Mouse (Mus musculus) brain, embryonic 14.5 days (tissue): ENCODE data around the gene Spata5. TPM values are rescaled to one million over a fixed set of nuclear protein-coding genes. Genes with fewer than 3 reads are reported as not detected.
A peak's percentile ranks its signal among the peaks of the same experiment; 100 is the strongest.

ENCODE experiments used
- DNase-seq: peaks from one replicate; pipeline ENCODE4 v3.0.0-alpha.2; 2011; ENCODE audit warnings: low read depth
- CTCF ChIP-seq: fragments of 200-500 bp; IDR thresholded peaks from 2 replicates; pipeline ENCODE4 v1.5.1; 2012; ENCODE audit warnings: inconsistent platforms, mild to moderate bottlenecking, moderate library complexity, borderline replicate concordance; ENCODE audit not compliant: insufficient read depth, insufficient read length; ENCODE audit errors: extremely low read depth
- POLR2A ChIP-seq: fragments of 200-500 bp; IDR thresholded peaks from 2 replicates; pipeline ENCODE4 v1.6.1; 2012; ENCODE audit warnings: mild to moderate bottlenecking, inconsistent platforms, borderline replicate concordance; ENCODE audit not compliant: poor library complexity, insufficient read depth, insufficient read length, severe bottlenecking; ENCODE audit errors: extremely low read depth
- polyA plus RNA-seq: library from polyadenylated mRNA; depleted of rRNA; stranded (reverse); fragments of >200 nt; gene quantifications from 2 replicates; pipeline ENCODE4 v1.2.3, GENCODE M21; 2012

The Spata5 gene
- polyA plus RNA-seq, 1 experiment = 12.3 TPM

DNA sequence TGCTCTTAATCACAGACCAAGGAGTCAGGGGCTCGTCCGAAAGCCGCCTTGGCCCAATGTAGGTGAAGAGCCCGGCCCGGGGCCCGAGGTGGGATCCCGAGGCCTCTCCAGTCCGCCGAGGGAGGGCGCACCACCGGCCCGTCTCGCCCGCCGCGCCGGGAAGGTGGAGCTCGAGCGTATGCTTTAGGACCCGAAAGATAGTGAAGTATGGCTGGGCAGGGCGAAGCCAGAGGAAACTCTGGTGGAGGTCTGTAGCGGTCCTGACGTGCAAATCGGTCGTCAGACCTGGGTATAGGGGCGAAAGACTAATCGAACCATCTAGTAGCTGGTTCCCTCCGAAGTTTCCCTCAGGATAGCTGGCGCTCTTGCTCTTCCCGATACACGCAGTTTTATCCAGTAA, 61.6 kb downstream of the Spata5 start:
- TF ChIP-seq POLR2A (no peak), CTCF (no peak)
- no peak for DNase-seq

DNA sequence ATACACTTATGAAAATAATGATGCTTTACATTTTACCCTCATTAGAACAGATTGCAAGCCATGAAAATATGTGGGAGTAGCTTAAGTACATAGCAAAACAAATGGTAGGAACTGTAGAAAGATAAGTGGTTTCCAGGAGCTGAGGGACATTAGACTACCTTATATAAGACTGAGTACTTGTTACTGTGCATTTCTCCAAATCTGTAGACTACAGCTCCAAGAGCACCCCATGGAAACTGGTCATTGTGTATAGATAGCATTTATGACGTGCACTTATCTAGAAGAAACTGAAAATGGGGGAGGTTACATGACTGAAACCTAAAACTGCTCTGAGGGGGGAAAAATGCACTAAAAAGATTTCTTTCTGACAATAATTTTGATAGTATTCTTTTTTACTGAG, 63.0 kb downstream of the Spata5 start:
- TF ChIP-seq CTCF (no peak), POLR2A (no peak)
- DNase-seq = no peak

DNA sequence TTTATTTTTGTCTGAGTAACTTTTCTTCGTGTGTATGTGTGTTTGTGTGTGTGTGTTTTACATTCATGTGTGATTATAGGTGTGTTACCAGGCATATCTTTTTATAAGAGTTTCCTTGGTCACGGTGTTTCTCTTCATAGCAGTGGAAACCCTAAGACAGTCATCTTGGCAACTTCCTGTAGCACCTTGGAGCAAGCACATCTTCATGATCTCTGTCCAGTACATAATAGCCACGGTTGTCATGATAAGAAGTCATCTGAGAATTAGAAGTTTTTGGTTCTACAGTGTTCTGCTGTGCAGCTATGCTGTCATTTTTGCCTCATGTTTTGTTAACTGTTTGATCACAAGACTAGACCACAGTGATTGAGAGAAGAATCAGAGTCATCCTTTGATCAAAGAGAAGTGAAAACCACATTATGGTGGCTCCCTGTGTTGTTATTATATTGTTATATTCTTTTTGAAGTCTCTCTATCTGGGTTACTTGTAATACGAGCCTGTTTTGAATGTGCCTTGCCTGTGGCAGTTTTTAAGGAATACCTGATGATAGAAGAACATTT, 64.1 kb downstream of the Spata5 start:
- DNase-seq = no peak
- TF ChIP-seq CTCF = no peak
- TF ChIP-seq POLR2A = no peak

DNA sequence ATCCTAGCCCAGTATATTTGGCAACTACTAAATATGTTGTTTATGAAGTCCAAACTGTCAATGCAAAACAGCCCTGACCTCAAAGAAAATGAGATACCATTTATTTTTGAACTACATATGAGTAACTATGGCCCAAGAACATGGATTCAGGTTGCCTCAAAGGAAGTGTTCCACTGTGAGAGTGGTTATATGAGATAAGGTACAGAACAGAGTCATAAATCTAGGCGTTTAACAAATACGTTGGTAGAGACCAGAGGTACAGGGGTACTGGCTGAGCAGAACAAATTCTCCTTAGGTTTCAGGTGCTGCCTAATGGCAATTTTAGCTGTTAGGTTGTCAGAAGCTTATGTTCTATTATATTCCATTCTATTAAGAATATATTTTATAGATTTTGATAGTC, 67.9 kb downstream of the Spata5 start:
- TF ChIP-seq CTCF (no peak), POLR2A (no peak)
- no peak for DNase-seq

DNA sequence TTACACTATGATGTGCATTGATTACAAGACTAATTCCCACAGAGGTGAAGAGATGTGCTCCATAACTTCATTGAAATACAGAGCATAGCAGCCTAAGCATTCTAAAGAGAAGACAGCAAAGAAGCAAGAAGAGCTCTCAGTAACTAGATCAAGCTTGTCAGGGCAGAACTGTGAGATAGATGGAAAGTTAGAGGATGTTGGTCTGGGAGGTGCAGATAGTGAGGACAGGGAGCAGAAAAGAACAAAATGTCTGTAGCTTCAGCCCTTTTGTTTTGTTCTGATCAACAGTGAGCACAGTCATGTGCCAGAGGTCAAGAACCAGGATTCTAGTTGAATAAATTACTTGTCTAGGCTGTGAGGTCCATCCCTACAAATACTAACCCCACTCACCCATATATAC, 68.5 kb downstream of the Spata5 start:
- no peak for DNase-seq
- TF ChIP-seq POLR2A (no peak), CTCF (no peak)

DNA sequence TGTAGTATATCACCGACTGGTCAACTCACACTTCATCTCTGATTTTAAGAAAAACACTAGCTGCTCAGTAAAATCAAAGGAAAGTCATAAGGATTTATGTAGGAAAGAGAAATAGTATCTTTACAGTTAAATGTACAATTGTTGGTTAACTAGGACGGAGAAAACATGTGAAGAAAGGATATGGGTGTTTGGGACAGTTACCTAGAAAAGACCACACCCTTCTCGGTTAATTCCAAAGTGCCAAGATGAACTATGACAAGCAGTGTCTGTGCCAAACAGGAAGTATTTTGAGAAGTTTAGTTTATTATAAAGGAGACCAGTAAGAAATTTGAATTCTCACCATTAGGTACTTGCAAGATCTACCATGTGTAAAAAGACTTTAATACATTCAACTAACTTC, 70.3 kb downstream of the Spata5 start:
- no peak for TF ChIP-seq CTCF
- no peak for TF ChIP-seq POLR2A
- no peak for DNase-seq

DNA sequence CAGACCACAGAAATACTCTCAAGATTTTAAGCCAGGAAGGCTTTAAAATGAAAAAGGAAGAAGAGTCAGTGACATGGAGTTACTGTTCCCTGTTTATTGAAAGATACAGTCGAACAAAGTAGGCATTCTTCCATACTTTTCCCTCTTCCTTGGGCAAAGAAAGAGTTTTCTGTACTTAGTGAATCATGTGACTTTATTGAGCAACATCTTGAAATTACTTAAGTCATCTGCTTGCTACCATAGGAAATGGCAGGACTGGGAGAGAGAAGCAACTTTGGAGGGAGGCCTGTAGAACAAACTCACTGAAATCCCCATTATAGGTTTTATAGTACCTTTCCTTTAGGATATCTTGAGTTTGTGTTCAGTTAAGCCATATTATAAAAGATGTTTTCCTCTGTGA, 81.2 kb downstream of the Spata5 start:
- no peak for TF ChIP-seq POLR2A
- no peak for TF ChIP-seq CTCF
- no peak for DNase-seq

DNA sequence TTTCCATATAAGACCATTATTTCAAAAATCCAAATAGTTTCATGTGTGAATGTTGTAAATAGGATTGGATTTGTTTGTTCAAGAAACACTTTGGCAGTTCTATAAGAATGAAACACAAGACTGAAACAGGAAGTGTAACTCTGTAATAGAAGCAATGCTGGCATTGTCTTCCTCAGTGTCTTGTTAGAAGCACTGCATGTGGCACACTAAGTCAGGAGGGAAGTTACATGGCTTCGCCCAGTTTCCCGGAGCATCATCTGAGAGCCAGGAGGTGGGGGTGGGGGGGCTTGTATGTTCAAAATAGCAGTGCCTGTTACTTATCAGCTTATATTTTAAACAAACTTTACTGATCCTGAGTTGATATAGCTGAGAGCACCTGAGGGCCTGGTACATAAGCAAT, 82.9 kb downstream of the Spata5 start:
- no peak for DNase-seq
- TF ChIP-seq POLR2A (no peak), CTCF (no peak)

DNA sequence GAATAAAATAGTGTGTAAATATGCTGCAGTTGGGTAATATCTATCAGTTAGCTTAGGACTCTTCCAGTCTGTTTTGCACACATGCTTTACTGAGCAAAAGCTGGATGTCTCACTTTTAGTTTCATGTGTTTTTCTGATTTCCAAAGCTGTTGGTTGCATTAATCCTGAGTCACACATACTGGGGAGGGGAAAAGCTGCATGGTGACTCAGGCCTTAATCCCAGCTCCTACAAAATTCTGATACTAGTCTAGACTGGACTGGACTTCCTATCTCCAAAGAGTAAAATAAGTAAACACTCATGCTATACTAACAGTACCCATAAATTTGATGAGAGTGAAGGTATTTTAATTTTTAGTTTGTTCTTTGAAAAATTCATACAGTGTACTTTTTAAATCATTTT, 84.2 kb downstream of the Spata5 start:
- no peak for TF ChIP-seq POLR2A
- no peak for TF ChIP-seq CTCF
- DNase-seq = no peak

DNA sequence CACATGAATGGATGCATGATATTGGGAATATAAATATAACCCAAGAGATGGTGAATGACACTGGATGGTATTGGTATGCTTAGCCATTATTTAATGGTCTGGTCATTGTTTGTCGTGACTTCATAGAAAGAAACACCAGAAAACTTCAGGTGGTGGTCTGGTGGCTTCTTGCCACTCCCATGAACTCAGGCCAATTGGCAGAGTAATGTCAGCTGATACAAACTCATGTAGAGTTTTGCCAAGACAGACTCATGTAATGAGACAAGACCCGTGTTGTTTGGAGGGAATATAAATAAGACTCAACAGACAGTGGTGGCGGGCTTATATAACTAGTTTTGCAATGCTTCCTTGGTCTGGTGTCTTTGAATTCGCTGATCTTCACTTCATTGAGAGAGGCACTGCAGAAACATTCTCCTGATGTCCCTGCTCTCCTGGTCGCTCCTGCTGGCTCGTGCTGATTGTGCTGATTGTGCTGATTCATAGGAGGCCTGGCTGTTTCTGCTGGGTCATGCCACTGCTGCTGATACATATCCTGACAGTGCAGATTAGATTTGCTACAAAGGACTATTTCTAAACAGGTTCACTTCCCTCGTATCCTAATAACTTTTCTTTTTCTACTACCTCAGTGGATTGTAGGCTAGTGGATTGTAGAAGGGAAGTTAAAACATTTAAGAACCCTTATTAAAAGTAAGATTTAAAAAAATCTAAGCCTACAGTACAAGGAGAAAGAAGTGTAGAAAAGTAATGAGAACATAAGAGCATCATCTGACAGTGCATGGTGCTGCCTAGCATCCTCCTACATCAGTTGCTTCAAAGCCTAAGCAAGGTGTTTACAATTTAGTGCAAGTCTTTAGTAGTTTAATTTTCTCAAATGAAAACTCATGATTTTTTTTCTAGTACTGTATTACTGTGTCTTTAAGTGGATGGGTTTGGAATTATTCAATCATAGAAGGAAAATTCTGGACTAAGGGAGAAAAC, 90.6 kb downstream of the Spata5 start:
- peak; percentile 10 for DNase-seq

DNA sequence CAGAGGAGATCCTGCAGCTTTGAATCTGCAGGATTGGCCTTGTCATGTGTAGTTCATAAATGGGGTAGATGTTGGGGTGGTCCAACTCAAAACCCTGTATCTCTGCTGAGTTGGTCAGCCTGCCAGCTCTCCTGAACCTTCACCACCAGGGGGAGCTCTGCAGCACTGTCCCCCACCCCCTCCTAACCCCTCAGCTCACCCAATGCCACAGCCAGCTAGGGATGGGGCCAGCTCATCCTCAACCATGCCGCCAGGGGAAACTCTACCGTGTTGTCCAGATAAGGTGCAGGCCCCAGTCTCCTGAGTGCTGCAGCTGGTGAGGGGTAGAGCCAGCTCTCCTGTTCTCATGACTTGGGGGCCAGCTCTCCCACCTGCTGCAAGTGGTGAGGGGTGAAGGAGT, 95.8 kb downstream of the Spata5 start:
- DNase-seq = peak; percentile 18
- TF ChIP-seq POLR2A (no peak), CTCF (peak; percentile 57)

More for the DNA sequence above, 90.6 kb downstream of the Spata5 start:
- TF ChIP-seq POLR2A (no peak), CTCF (no peak)
